Mouse (Mus musculus) cerebellum, postnatal 10 days (tissue): ENCODE results near the gene Grip1.
A peak's percentile ranks its signal among the peaks of the same experiment; 100 is the strongest.

Experiments used
- DNase-seq, 2 experiments: peaks; one replicate each; pipeline ENCODE4 v3.0.0; 2021; ENCODE audit warnings: mixed read lengths in 2 of 2

The Grip1 gene

DNA sequence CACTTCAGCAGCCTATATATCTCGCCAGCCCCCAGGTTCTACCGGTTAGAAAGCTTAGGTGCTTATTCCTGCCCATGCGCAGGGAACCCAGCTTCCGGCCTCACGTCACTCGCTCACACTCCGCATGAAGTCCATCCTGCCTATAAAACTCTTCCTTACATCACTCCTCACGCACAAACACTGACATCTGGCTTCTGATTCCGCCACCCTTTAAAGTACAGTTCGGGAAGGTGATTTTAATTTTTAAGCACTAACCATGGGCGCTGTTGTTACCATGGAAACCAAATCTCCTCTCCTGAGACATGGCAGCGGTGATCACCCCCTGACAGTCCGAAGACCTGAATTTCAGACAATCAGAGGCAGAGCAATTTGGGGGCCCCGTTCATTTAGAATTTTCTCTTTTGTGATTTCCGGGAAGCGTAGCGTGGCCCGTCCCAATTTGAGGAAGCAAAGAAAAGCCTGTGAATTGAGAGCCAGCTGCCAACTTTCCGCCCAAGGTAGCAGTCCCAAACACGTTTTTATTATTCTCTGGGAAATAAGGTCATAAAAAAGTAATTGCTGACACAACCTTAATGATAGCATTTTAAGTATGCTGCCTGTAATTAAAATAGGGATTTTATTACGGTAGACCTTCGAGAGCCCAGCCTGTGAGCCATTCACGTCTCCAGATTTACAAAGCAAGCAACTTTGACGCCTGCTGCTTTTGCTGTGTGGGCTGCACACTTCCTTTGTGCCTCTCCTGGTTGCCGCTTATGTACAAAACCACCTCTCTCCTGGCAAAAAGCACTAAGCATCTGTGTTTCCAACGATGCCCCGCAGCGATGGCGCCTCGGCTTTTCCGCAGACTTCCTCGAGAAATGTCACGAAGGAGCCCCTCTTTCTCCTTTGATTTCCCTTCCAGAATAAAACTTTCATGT lies 308.1 kb downstream of the Grip1 start:
- DNase-seq = peak in 1 of 2 experiments; percentile 16

- no peak for DNase-seq
Observed at GRCm38 (mm10) chr10:119778871-119779270, 325.2 kb downstream of the Grip1 start.

DNA sequence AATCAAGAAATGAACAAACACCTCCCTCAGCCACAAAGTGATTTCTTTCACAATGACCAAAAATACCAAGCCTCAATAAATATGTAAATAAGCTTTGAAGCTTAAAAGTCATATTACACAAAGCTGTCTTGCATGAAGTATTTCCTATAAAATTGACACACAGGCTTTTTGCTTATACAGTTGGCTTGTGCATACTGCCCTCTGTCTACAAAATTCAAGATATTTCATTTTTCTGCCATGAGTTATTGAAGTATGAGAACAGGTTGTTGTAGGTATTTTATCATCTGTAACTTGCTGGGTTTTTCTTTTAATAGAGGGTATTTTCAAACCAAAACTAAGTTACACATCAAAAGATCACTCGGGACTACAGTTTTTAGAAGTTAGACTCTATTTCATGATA lies 326.0 kb downstream of the Grip1 start:
- DNase-seq = no peak

DNA sequence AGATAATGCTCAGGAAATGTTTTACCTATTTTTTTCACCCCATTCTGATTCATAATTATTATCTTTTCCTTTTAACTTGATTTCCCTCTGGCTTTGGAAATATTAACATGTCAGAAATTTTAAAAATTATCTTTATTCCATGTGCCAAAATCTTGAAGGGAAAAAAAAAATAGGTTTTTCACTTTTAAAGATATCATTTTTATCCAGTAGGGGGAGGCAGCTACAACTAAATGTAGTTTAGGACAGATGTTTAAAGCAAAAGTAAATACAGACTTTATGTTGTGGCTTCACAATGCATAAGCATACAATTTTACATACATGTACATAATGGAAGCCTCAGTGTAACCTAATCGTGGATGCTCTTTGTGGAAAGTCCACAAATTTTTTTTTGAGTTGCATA lies 336.9 kb downstream of the Grip1 start:
- DNase-seq = no peak

GRCm38 (mm10) chr10:119802421-119802820 lies 348.8 kb downstream of the Grip1 start:
- peak; percentile 86 to 92 for DNase-seq

DNA sequence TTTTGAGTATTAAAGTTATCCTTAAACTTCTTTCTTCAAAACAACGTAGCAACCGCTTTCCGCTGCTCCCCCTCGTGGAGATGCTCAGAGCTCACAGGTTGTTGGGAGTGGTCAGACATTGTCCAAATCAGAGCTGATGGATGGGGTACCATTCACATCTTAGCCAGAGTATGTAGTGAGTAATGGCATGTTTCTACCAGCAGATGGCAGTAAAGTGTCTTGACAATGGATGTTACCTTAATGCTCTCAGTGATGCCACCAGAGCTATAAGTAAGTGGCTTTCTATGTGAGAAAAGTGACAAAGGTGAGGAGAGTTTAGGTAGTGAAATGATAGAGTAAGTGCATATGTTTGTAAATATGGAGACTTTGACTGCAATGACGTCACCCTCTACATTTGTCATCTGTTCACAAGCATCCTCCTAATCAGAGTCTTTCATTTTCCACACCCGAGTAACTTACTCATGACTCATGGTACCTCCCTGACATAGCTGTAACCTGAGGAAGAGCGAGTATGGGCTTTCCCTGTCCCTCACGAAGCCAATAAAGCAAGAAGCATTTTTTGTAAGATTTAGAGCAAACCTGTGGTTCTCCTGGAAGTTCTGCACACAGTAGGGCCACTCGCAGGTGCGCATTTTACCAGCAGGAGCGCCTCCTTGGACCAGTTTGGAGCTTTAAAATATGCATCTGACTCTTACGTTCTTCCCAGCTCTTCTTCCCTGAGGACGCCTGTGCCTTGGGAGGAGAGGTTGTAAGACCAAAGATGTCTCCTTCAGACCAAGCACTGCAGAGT lies 350.2 kb downstream of the Grip1 start:
- DNase-seq = peak; percentile 79 to 87

GRCm38 (mm10) chr10:119804423-119804814 lies 350.8 kb downstream of the Grip1 start:
- no peak for DNase-seq

GRCm38 (mm10) chr10:119805082-119805481 lies 351.5 kb downstream of the Grip1 start:
- DNase-seq = no peak

DNA sequence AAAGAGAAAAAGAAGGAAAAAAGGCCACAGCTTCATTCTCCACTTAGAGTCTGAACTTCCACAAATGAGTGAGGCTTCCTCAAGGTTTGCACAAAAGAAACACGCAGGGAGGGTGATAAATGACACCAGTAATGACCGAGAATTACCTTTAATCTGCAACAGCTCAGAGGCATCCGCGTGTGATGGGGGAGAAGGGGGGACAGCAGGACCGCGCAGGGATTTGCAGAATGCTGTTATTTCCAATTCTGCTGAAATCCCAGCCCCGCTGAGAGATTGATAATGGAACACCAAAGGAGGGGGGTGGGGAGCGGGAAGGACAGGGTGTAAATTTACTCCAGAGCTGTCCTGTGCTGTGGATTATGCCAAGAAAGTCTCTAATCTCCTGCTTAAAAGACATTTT lies 352.5 kb downstream of the Grip1 start:
- no peak for DNase-seq

DNA sequence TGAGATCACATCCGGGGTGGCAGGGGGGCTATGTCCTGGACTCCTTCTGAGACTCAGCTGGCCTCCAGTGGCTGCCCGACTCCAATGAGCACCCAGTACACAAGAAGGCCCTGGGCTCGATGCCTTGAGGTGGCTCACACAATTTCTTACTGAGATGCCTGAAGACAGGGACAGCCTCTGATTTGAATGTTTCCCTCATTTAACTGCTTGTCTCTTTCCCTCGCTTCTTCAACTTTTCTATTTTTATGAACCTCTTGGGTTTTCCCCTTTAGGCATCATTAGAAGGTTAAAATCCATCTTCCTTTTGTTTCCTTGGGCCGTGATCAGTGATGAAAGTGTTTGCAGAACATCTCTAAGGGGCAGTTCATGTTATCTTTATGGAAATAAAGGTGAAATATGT lies 354.8 kb downstream of the Grip1 start:
- DNase-seq = no peak

GRCm38 (mm10) chr10:119814087-119814486 lies 360.5 kb downstream of the Grip1 start:
- DNase-seq = no peak

DNA sequence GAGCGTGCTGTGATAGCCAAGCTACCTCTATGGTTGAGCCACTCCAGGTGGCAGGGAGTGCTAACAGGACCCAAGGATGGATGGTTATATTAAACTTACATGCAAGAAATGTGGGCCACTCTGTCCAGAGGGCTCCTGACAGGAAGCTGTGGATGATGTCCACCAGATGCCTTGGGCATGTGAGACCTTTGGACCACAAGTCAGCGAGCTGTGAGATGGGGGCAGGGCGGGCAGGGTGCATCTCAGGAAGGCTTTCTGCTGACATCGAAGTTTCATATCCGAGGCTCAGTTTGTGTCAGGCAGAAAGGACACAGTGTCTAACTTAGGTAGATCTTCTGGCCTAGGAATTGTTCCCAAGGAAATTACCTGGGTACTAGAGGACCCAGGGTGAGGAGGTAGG lies 362.4 kb downstream of the Grip1 start:
- DNase-seq = no peak

GRCm38 (mm10) chr10:119818381-119818780 lies 364.8 kb downstream of the Grip1 start:
- DNase-seq = no peak

- peak; percentile 29 to 39 for DNase-seq
Observed at GRCm38 (mm10) chr10:119819102-119819681, 365.6 kb downstream of the Grip1 start.

DNA sequence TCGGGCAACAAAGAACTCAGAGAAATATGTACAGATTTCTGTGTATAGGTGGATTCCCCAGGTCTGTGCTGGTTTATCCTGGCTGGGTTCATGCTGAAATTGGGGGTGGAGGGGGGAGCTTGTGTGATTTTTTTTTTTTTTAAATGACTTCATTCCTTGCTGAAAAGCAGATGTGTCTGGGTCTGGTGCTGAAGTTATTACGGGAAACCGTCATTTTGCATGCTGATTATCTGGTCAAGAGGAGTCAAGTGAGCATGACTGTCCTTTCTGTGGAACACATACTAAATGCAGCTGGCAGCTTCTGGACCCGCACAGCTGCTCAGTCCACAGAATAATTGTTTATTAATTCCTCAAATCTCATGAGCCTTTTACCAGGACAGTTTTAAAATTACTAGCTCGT lies 366.1 kb downstream of the Grip1 start:
- DNase-seq = no peak

GRCm38 (mm10) chr10:119820428-119820827 lies 366.8 kb downstream of the Grip1 start:
- DNase-seq = no peak

DNA sequence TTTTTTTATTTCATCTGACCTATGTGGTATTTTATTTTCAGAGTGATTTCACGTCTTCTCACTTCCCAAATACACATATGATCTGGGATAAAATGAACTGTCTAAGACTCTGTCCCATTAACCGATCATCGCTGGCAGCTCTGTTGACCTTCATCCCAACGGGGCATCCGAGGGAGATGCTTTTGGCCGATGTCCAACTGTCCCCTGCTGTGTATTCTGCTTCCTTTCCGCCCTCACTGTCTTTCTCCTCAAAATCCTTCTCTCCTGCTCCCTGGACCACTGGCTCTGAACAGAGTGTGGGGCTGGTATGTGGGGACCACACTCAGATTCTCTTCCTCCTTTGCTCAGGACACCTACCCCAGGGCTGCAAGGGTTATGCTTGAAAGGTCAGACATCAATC lies 370.1 kb downstream of the Grip1 start:
- DNase-seq = peak; percentile 47 to 52

- DNase-seq = no peak
Observed at GRCm38 (mm10) chr10:119824521-119824920, 370.9 kb downstream of the Grip1 start.

GRCm38 (mm10) chr10:119830388-119830956 lies 376.8 kb downstream of the Grip1 start:
- DNase-seq = peak; percentile 51 to 69

- DNase-seq = no peak
Observed at GRCm38 (mm10) chr10:119831086-119831485, 377.5 kb downstream of the Grip1 start.

GRCm38 (mm10) chr10:119833334-119833733 lies 379.7 kb downstream of the Grip1 start:
- no peak for DNase-seq

DNA sequence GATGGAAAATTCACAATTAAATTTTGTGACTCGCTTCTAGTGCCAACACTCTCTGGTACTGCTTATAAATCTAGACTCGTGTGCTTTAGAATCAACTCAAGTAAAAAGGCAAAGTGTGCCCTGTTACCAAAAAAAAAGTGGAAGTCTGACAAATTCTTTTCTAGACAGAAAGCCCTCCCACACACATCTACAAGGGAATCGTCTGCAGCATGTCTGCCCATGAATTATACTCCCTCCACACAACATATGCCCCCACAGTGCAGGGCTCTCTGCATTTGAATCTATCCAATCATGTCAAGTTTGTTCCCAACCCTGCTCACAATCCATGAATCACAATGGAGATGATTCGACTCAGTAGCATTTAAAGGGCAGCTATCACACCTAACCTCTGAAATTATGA lies 380.5 kb downstream of the Grip1 start:
- no peak for DNase-seq

GRCm38 (mm10) chr10:119839645-119840044 lies 386.0 kb downstream of the Grip1 start:
- DNase-seq = no peak
